Comparison of ENCODE assay signal across 19 mouse cellular contexts in the genomic region with DNA sequence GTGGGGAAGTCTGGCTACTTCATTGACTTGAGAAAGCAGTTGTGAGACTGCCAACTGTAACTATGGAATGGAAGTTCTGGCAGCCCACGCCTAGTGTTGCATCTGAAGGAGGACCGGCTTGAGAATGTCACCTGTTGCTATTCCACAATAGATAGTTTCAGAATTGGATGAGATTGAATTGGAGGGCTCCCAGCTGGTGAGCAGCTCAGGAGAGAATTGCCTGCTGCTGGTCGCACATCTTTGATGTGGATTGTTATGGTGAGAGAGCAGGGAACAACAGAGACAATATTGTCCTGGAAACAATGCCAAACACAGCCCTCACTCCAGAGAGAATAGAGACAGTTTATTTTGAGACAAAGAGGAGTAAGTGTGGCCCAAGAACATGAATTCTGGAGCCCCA.
"Had no signal": no experiment of that assay in that cellular context is flagged by ENCODE, and none has a peak within 500 bp of the region (broad histone marks: within the 10 kb centered on the region; RNA-seq: fewer than 3 reads in every experiment).

No protein-coding gene starts in this region.

- ATAC-seq: intestine, postnatal 0 days had no signal

- DNase-seq: kidney, adult 2 months; kidney, postnatal 25 days; layer of hippocampus, postnatal 36 days; liver, embryonic 13.5 days; lung, adult 2 months; lung, postnatal 14 days; lung, postnatal 4 days; midbrain, embryonic 14.5 days; right cerebral cortex, postnatal 14 days; spleen, adult 18-20 months; thymus, adult 18-20 months; thymus, postnatal 36 days had no signal

- H3K4me3 ChIP-seq: left cerebral cortex, adult 2 months; liver, embryonic 13.5 days; neural tube, embryonic 12.5 days; neural tube, embryonic 15.5 days; stomach, embryonic 15.5 days had no signal

- H3K36me3 ChIP-seq: liver, embryonic 13.5 days; neural tube, embryonic 12.5 days; neural tube, embryonic 15.5 days; stomach, embryonic 15.5 days had no signal

- H3K4me2 ChIP-seq: liver, embryonic 13.5 days; midbrain, embryonic 11.5 days; neural tube, embryonic 12.5 days; neural tube, embryonic 15.5 days; stomach, embryonic 15.5 days had no signal

- H3K27me3 ChIP-seq: liver, embryonic 13.5 days; neural tube, embryonic 12.5 days; neural tube, embryonic 15.5 days; stomach, embryonic 15.5 days had no signal

- H3K27ac ChIP-seq: kidney, postnatal 0 days; left cerebral cortex, adult 2 months; liver, embryonic 13.5 days; neural tube, embryonic 12.5 days; neural tube, embryonic 15.5 days; stomach, embryonic 15.5 days had no signal
